Comparison of ENCODE assay signal across 24 mouse cellular contexts in genomic region chr6:127129659-127130058, GRCm38 (mm10). TPM values are rescaled to one million over a fixed set of nuclear protein-coding genes. Genes with fewer than 3 reads are reported as not detected.
"Had no signal": no experiment of that assay in that cellular context is flagged by ENCODE, and none has a peak within 500 bp of the region (broad histone marks: within the 10 kb centered on the region; RNA-seq: fewer than 3 reads in every experiment).

No protein-coding gene starts in this region.

- H3K9me3 ChIP-seq: midbrain, embryonic 10.5 days; midbrain, embryonic 13.5 days; midbrain, embryonic 15.5 days; neural tube, embryonic 13.5 days; neural tube, embryonic 15.5 days had no signal

- H3K27me3 ChIP-seq: midbrain, embryonic 13.5 days; midbrain, embryonic 15.5 days; neural tube, embryonic 13.5 days; neural tube, embryonic 15.5 days had no signal

- DNase-seq: lung, embryonic 14.5 days; lung, postnatal 10 days; lung, postnatal 4 days; retina, postnatal 1 day; right cerebral cortex, adult 18-20 months; right cerebral cortex, postnatal 25 days; right cerebral cortex, postnatal 4 days; spleen, adult 18-20 months; thymus, adult 18-20 months; thymus, postnatal 14 days; thymus, postnatal 36 days had no signal

- H3K9ac ChIP-seq: lung, embryonic 14.5 days; midbrain, embryonic 13.5 days; midbrain, embryonic 15.5 days; neural tube, embryonic 13.5 days; neural tube, embryonic 15.5 days had no signal

- H3K36me3 ChIP-seq: midbrain, embryonic 15.5 days; neural tube, embryonic 15.5 days had no signal

- H3K4me2 ChIP-seq: lung, embryonic 14.5 days; midbrain, embryonic 13.5 days; midbrain, embryonic 15.5 days; neural tube, embryonic 13.5 days; neural tube, embryonic 15.5 days had no signal

- H3K4me3 ChIP-seq: midbrain, embryonic 10.5 days; midbrain, embryonic 13.5 days; midbrain, embryonic 15.5 days; myocyte; neural tube, embryonic 13.5 days; neural tube, embryonic 15.5 days had no signal

- H3K27ac ChIP-seq: midbrain, embryonic 10.5 days; midbrain, embryonic 13.5 days; midbrain, embryonic 15.5 days; neural tube, embryonic 13.5 days; neural tube, embryonic 15.5 days had no signal

- ATAC-seq: midbrain, embryonic 13.5 days; midbrain, embryonic 15.5 days had no signal

RNA-seq across cellular contexts. Expression of gene Fgf23, which starts 57.0 kb away (rescaled TPM):
- total RNA-seq: megakaryocyte-erythroid progenitor cell, adult 5-6 weeks had no signal
- polyA plus RNA-seq: liver, embryonic 16.5 days; lung, embryonic 14.5 days; lung, embryonic 16.5 days; midbrain, embryonic 10.5 days; myocyte; neural tube, embryonic 11.5 days; neural tube, embryonic 13.5 days; small intestine, adult 2 months; stomach, embryonic 14.5 days; stomach, embryonic 16.5 days had no signal
